Mouse (Mus musculus) lung, postnatal 0 days (tissue): ENCODE results near the gene Lrrc75a.
"Not testable (repeated sequence)": the region's sequence is repeated elsewhere in the genome, so short reads cannot be mapped to it uniquely, and the experiment has no call there.

Source experiments
- CTCF ChIP-seq: IDR thresholded peaks from 2 replicates; pipeline ENCODE4 v1.5.1; 2016; ENCODE audit warnings: antibody characterized with exemption, mild to moderate bottlenecking
- EP300 ChIP-seq: IDR thresholded peaks from 2 replicates; pipeline ENCODE4 v1.6.1; 2016; ENCODE audit warnings: antibody characterized with exemption, mild to moderate bottlenecking, control low read depth

GRCm38 (mm10) chr11:62649803-62650202, 1.5 kb upstream of the Lrrc75a start:
- not testable (repeated sequence) for TF ChIP-seq CTCF, EP300
